Comparison of ENCODE assay signal across 34 mouse cellular contexts in the genomic region with DNA sequence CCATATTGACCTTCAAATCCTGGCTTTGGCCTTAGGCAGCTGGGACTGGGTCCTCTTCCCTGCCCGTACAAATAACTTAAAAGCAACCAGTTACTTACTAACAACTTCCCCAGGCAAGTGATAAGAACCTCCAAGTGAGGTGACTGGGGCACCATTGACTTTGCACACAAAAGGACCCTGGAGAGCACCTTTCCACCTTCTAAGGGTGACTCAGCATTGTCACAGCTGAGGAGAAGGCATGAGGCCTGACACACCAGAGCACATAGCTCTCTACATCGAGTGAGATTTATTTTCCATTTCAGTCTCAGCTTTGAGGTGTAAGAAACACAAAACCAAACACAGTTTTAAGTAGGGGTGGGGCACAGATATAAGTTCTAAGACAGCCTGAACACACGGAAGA. TPM values are rescaled to one million over a fixed set of nuclear protein-coding genes. Genes with fewer than 3 reads are reported as not detected.
A peak's percentile ranks its signal among the peaks of the same experiment; 100 is the strongest.
DNase-seq lines count a peak whose midpoint lies in the region; ATAC-seq and TF ChIP-seq lines count a peak whose summit lies in the region.
"Had no signal": no experiment of that assay in that cellular context is flagged by ENCODE, and none has a peak within 500 bp of the region (broad histone marks: within the 10 kb centered on the region; RNA-seq: fewer than 3 reads in every experiment).

No protein-coding gene starts in this region.

- WGBS in heart, postnatal 0 days, result 73% methylated on average over 3 of the region's 3 CpGs
- 75% methylated on average over 3 of the region's 3 CpGs for WGBS in thymus, adult 2 months

- no peaks in the 10 kb centered on the region for H3K27me3 ChIP-seq in heart, postnatal 0 days (ENCODE audit: control insufficient read depth, insufficient read depth, low read length)
- H3K27me3 ChIP-seq in E14TG2a.4 (ENCODE audit: insufficient read depth, low read length) (no peaks in the 10 kb centered on the region), ES-Bruce4 (ENCODE audit: control insufficient read depth, insufficient read depth, low read length, poor library complexity, severe bottlenecking) (no peaks in the 10 kb centered on the region)
- H3K27me3 ChIP-seq in thymus, adult 2 months (ENCODE audit: control insufficient read depth, insufficient read depth, low read length), result no peaks in the 10 kb centered on the region
- H3K27me3 ChIP-seq: embryonic facial prominence, embryonic 13.5 days; forebrain, embryonic 12.5 days; forebrain, embryonic 15.5 days; heart, embryonic 12.5 days; heart, embryonic 15.5 days; hindbrain, embryonic 12.5 days; hindbrain, embryonic 15.5 days; Patski had no signal

- ATAC-seq in heart, postnatal 0 days (ENCODE audit: insufficient read depth, low read depth), result no peak
- ATAC-seq: activated CD4-positive, CD25-positive, alpha-beta regulatory T cell, adult 4 months; forebrain, embryonic 15.5 days; intestine, postnatal 0 days; Patski had no signal

- H3K9me3 ChIP-seq in heart, postnatal 0 days (replicated peaks; ENCODE audit: control insufficient read depth, low read length), result no peaks in the 10 kb centered on the region
- H3K9me3 ChIP-seq in E14TG2a.4 (ENCODE audit: low read length) (no peaks in the 10 kb centered on the region), ES-Bruce4 (replicated peaks; ENCODE audit: control insufficient read depth, insufficient read depth, low read length, poor library complexity, severe bottlenecking) (no peaks in the 10 kb centered on the region)
- H3K9me3 ChIP-seq: embryonic facial prominence, embryonic 10.5 days; embryonic facial prominence, embryonic 13.5 days; forebrain, embryonic 12.5 days; forebrain, embryonic 15.5 days; heart, embryonic 12.5 days; heart, embryonic 15.5 days; hindbrain, embryonic 12.5 days; hindbrain, embryonic 15.5 days had no signal

- intact Hi-C loops in heart, postnatal 36 days (cut with DNase I), result no loop called here

- no peak for DNase-seq in heart, postnatal 0 days (ENCODE audit: low spot score)
- DNase-seq in heart, postnatal 36 days, result no peak
- peak; percentile 76 for DNase-seq in R1 (ENCODE audit: low read depth, low spot score)
- DNase-seq in gastrocnemius, postnatal 4 days (ENCODE audit: low spot score in 2 of 2), result no peak
- no peak for DNase-seq in thymus, adult 2 months
- DNase-seq: adrenal gland, adult 8-10 months; adrenal gland, postnatal 25 days; cerebellum, adult 11-12 months; cerebellum, adult 8-10 months; cerebellum, postnatal 10 days; cerebellum, postnatal 36 days; embryo, embryonic 11 days; gastrocnemius, postnatal 25 days; heart, postnatal 4 days; kidney, adult 2 months had no signal

- TF ChIP-seq EP300 in heart, postnatal 0 days (IDR thresholded peaks at IDR 0.05; ENCODE audit: low read depth), result no peak
- 0 out of 2 replicates have a peak, but pooled peaks have one; percentile 37 for TF ChIP-seq EP300 in ES-Bruce4 (IDR thresholded peaks at IDR 0.05; ENCODE audit: insufficient read depth, low read depth, low read length)

- no peak overlapping the region for H3K4me2 ChIP-seq in heart, postnatal 0 days (ENCODE audit: low read depth, low read length)
- H3K4me2 ChIP-seq: embryonic facial prominence, embryonic 13.5 days; forebrain, embryonic 12.5 days; forebrain, embryonic 15.5 days; heart, embryonic 12.5 days; heart, embryonic 15.5 days; hindbrain, embryonic 12.5 days; hindbrain, embryonic 15.5 days had no signal

- 0 out of 2 replicates have a peak, but pooled peaks cover 6% of the 10 kb centered on the region for H3K4me1 ChIP-seq in heart, postnatal 0 days (ENCODE audit: control insufficient read depth, insufficient read depth)
- peaks cover 98% of the 10 kb centered on the region for H3K4me1 ChIP-seq in E14TG2a.4 (replicated peaks; ENCODE audit: low read depth, low read length)
- peaks cover 18% of the 10 kb centered on the region for H3K4me1 ChIP-seq in ES-Bruce4 (ENCODE audit: control insufficient read depth, insufficient read depth, low read length)
- no peaks in the 10 kb centered on the region for H3K4me1 ChIP-seq in thymus, adult 2 months (replicated peaks; ENCODE audit: control insufficient read depth, insufficient read depth, low read length)
- H3K4me1 ChIP-seq: embryonic facial prominence, embryonic 10.5 days; embryonic facial prominence, embryonic 13.5 days; forebrain, embryonic 12.5 days; forebrain, embryonic 15.5 days; hindbrain, embryonic 12.5 days; hindbrain, embryonic 15.5 days had no signal

- H3K36me3 ChIP-seq in heart, postnatal 0 days (replicated peaks; ENCODE audit: control insufficient read depth, insufficient read depth, low read length), result peaks cover 56% of the 10 kb centered on the region
- H3K36me3 ChIP-seq in E14TG2a.4 (ENCODE audit: insufficient read depth, low read length) (peaks cover 85% of the 10 kb centered on the region), ES-Bruce4 (ENCODE audit: control insufficient read depth, insufficient read depth, low read length, poor library complexity, severe bottlenecking) (peaks cover 38% of the 10 kb centered on the region)
- H3K36me3 ChIP-seq in thymus, adult 2 months (ENCODE audit: control insufficient read depth, insufficient read depth, low read length), result peaks cover 50% of the 10 kb centered on the region

- no peak for TF ChIP-seq CTCF in heart, postnatal 0 days (IDR thresholded peaks at IDR 0.05; ENCODE audit: low read depth)
- TF ChIP-seq CTCF in E14TG2a.4 (conservative IDR thresholded peaks at IDR 0.05; ENCODE audit: low read length), result no peak
- TF ChIP-seq CTCF in ES-Bruce4 (IDR thresholded peaks at IDR 0.05; ENCODE audit: low read depth, low read length), result no peak
- no peak for TF ChIP-seq CTCF in thymus, adult 2 months (IDR thresholded peaks at IDR 0.05; ENCODE audit: borderline replicate concordance, control insufficient read depth, extremely low read depth, insufficient read depth, low read length, poor library complexity)

- TF ChIP-seq POLR2A in ES-Bruce4 (IDR thresholded peaks at IDR 0.05; ENCODE audit: insufficient read depth, low read length), result no peak
- no peak for TF ChIP-seq POLR2A in thymus, adult 2 months (IDR thresholded peaks at IDR 0.05; ENCODE audit: control insufficient read depth, extremely low read depth, insufficient read depth, low read length, poor library complexity)

- no peak overlapping the region for H3K9ac ChIP-seq in heart, postnatal 0 days (replicated peaks; ENCODE audit: low read depth, low read length)
- H3K9ac ChIP-seq in ES-Bruce4 (ENCODE audit: low read depth, poor library complexity, severe bottlenecking), result no peak overlapping the region
- H3K9ac ChIP-seq: embryonic facial prominence, embryonic 13.5 days; forebrain, embryonic 12.5 days; forebrain, embryonic 15.5 days; heart, embryonic 12.5 days; heart, embryonic 15.5 days; hindbrain, embryonic 12.5 days; hindbrain, embryonic 15.5 days had no signal

- H3K4me3 ChIP-seq in heart, postnatal 0 days (ENCODE audit: low read depth, low read length), result no peak overlapping the region
- 0 out of 2 replicates have a peak overlapping the region, but pooled peaks have one; percentile 5 for H3K4me3 ChIP-seq in E14TG2a.4 (replicated peaks; ENCODE audit: low read length)
- no peak overlapping the region for H3K4me3 ChIP-seq in ES-Bruce4 (ENCODE audit: low read depth, low read length)
- H3K4me3 ChIP-seq in thymus, adult 2 months (ENCODE audit: control insufficient read depth, insufficient read depth, low read length), result no peak overlapping the region
- H3K4me3 ChIP-seq: embryonic facial prominence, embryonic 10.5 days; embryonic facial prominence, embryonic 13.5 days; erythroblast, embryonic 14.5 days; forebrain, embryonic 12.5 days; forebrain, embryonic 15.5 days; heart, embryonic 12.5 days; heart, embryonic 15.5 days; hindbrain, embryonic 12.5 days; hindbrain, embryonic 15.5 days had no signal

- H3K27ac ChIP-seq in heart, postnatal 0 days (ENCODE audit: low read depth), result peak overlapping the region; percentile 69; the same call in 1 of the 2 replicates
- H3K27ac ChIP-seq in ES-Bruce4 (ENCODE audit: insufficient read depth, low read length), result peak overlapping the region; percentile 20; the same call in 1 of the 2 replicates
- H3K27ac ChIP-seq in thymus, adult 2 months (ENCODE audit: control insufficient read depth, insufficient read depth, low read length), result no peak overlapping the region
- H3K27ac ChIP-seq: embryonic facial prominence, embryonic 10.5 days; embryonic facial prominence, embryonic 13.5 days; forebrain, embryonic 12.5 days; forebrain, embryonic 15.5 days; hindbrain, embryonic 12.5 days; hindbrain, embryonic 15.5 days had no signal

RNA-seq across cellular contexts. Expression of gene Lhfpl5, which starts 15.2 kb away (rescaled TPM):
- total RNA-seq in heart, postnatal 0 days (2014; rRNA removed; ENCODE audit: low replicate concordance), result not detected in 2 replicates
- polyA plus RNA-seq in heart, postnatal 0 days (2015; fragmentation: Nextera tagmentation; extraction: Ambion mirVana), result 0.07 and 0.10 TPM in 2 replicates
- total RNA-seq in heart, postnatal 36 days (2021), result not detected
- not detected in 2 replicates for polyA plus RNA-seq in ES-Bruce4 (2011; ENCODE audit: insufficient read depth, insufficient read length, low read depth, missing spikeins)
- not detected for total RNA-seq in gastrocnemius, postnatal 4 days (2021)
- 0.24 and 0.27 TPM in 2 replicates for polyA plus RNA-seq in thymus, adult 2 months (2012; rRNA removed)
- total RNA-seq: gastrocnemius, adult 8-10 months; gastrocnemius, postnatal 25 days; granulocyte monocyte progenitor cell, adult 5-6 weeks; heart, postnatal 4 days had no signal
- polyA plus RNA-seq: erythroblast, embryonic 14.5 days had no signal

RNA-seq across cellular contexts. Expression of gene Clps, which starts 30.0 kb away (rescaled TPM):
- total RNA-seq in heart, postnatal 0 days (2014; rRNA removed; ENCODE audit: low replicate concordance), result not detected in 2 replicates
- polyA plus RNA-seq in heart, postnatal 0 days (2015; fragmentation: Nextera tagmentation; extraction: Ambion mirVana), result not detected in 2 replicates
- not detected for total RNA-seq in heart, postnatal 36 days (2021)
- not detected in 2 replicates for polyA plus RNA-seq in ES-Bruce4 (2011; ENCODE audit: insufficient read depth, insufficient read length, low read depth, missing spikeins)
- not detected for total RNA-seq in gastrocnemius, postnatal 4 days (2021)
- polyA plus RNA-seq in thymus, adult 2 months (2012; rRNA removed), result 1.3 and 5.4 TPM in 2 replicates
- total RNA-seq: adrenal gland, adult 8-10 months; adrenal gland, postnatal 25 days; gastrocnemius, adult 8-10 months; gastrocnemius, postnatal 25 days; granulocyte monocyte progenitor cell, adult 5-6 weeks; heart, postnatal 4 days had no signal
- polyA plus RNA-seq: activated CD4-positive, CD25-positive, alpha-beta regulatory T cell, adult 4 months; brain, embryonic 14.5 days; cortical plate, adult 2 months; embryonic facial prominence, embryonic 10.5 days; embryonic facial prominence, embryonic 13.5 days; erythroblast, embryonic 14.5 days; forebrain, embryonic 12.5 days; forebrain, embryonic 15.5 days; hindbrain, embryonic 12.5 days; Patski had no signal

RNA-seq across cellular contexts. Expression of gene Srpk1, which starts 31.9 kb away (rescaled TPM):
- total RNA-seq in heart, postnatal 0 days (2014; rRNA removed; ENCODE audit: low replicate concordance), result 16.6 and 21.0 TPM in 2 replicates
- polyA plus RNA-seq in heart, postnatal 0 days (2015; fragmentation: Nextera tagmentation; extraction: Ambion mirVana), result 29.3 and 29.9 TPM in 2 replicates
- 10 to 100 TPM; 32.1 to 35.5 TPM for total RNA-seq in heart, postnatal 36 days (2021)
- polyA plus RNA-seq in ES-Bruce4 (2011; ENCODE audit: insufficient read depth, insufficient read length, low read depth, missing spikeins), result 244 and 277 TPM in 2 replicates
- 10 to 100 TPM; 38.4 to 41.6 TPM for total RNA-seq in gastrocnemius, postnatal 4 days (2021)
- 61.4 and 63.9 TPM in 2 replicates for polyA plus RNA-seq in thymus, adult 2 months (2012; rRNA removed)

RNA-seq across cellular contexts. Expression of gene Clpsl2, which starts 41.4 kb away (rescaled TPM):
- not detected in 2 replicates for total RNA-seq in heart, postnatal 0 days (2014; rRNA removed; ENCODE audit: low replicate concordance)
- polyA plus RNA-seq in heart, postnatal 0 days (2015; fragmentation: Nextera tagmentation; extraction: Ambion mirVana), result not detected in 2 replicates
- total RNA-seq in heart, postnatal 36 days (2021), result not detected
- not detected in 2 replicates for polyA plus RNA-seq in ES-Bruce4 (2011; ENCODE audit: insufficient read depth, insufficient read length, low read depth, missing spikeins)
- total RNA-seq in gastrocnemius, postnatal 4 days (2021), result not detected
- not detected in 2 replicates for polyA plus RNA-seq in thymus, adult 2 months (2012; rRNA removed)
- total RNA-seq: adrenal gland, adult 8-10 months; adrenal gland, postnatal 25 days; gastrocnemius, adult 8-10 months; gastrocnemius, postnatal 25 days; granulocyte monocyte progenitor cell, adult 5-6 weeks; heart, postnatal 4 days had no signal
- polyA plus RNA-seq: activated CD4-positive, CD25-positive, alpha-beta regulatory T cell, adult 4 months; cortical plate, adult 2 months; embryonic facial prominence, embryonic 10.5 days; embryonic facial prominence, embryonic 13.5 days; erythroblast, embryonic 14.5 days; forebrain, embryonic 12.5 days; forebrain, embryonic 15.5 days; heart, embryonic 12.5 days; heart, embryonic 15.5 days; hindbrain, embryonic 12.5 days; hindbrain, embryonic 15.5 days; intestine, embryonic 14.5 days; intestine, postnatal 0 days; kidney, adult 2 months; Patski had no signal

RNA-seq across cellular contexts. Expression of gene Armc12, which starts 60.0 kb away (rescaled TPM):
- not detected in 2 replicates for total RNA-seq in heart, postnatal 0 days (2014; rRNA removed; ENCODE audit: low replicate concordance)
- not detected in 2 replicates for polyA plus RNA-seq in heart, postnatal 0 days (2015; fragmentation: Nextera tagmentation; extraction: Ambion mirVana)
- not detected for total RNA-seq in heart, postnatal 36 days (2021)
- not detected in 2 replicates for polyA plus RNA-seq in ES-Bruce4 (2011; ENCODE audit: insufficient read depth, insufficient read length, low read depth, missing spikeins)
- total RNA-seq in gastrocnemius, postnatal 4 days (2021), result not detected
- polyA plus RNA-seq in thymus, adult 2 months (2012; rRNA removed), result 0.33 and 0.58 TPM in 2 replicates
- total RNA-seq: adrenal gland, adult 8-10 months; adrenal gland, postnatal 25 days; gastrocnemius, adult 8-10 months; gastrocnemius, postnatal 25 days; granulocyte monocyte progenitor cell, adult 5-6 weeks; heart, postnatal 4 days had no signal
- polyA plus RNA-seq: activated CD4-positive, CD25-positive, alpha-beta regulatory T cell, adult 4 months; cortical plate, adult 2 months; embryonic facial prominence, embryonic 10.5 days; embryonic facial prominence, embryonic 13.5 days; erythroblast, embryonic 14.5 days; forebrain, embryonic 12.5 days; forebrain, embryonic 15.5 days; heart, embryonic 12.5 days; heart, embryonic 15.5 days; hindbrain, embryonic 12.5 days; hindbrain, embryonic 15.5 days; intestine, embryonic 14.5 days; intestine, postnatal 0 days; kidney, adult 2 months; Patski had no signal
